9 mouse cellular contexts compared by ENCODE assay signal in the genomic region with DNA sequence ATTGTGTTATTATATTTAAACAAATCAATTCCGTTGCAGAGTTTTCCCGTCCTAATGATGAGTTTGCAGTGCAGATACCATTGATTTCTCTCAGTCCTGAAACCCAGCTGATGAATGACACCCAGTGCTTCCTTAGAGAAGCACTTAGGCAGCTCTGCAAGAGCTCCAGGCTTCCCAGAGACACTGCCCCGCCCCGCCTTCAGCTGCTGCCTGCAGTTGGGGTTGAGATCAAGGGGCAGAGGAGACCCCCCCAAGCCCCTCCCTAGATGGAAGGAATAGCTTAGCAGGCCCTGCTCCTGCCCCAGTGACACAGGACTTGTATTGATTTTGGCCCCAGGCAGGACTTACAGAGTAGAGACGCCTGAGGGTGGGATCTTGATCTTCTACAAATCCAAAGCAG. TPM values are rescaled to one million over a fixed set of nuclear protein-coding genes. Genes with fewer than 3 reads are reported as not detected.
A peak's percentile ranks its signal among the peaks of the same experiment; 100 is the strongest.
DNase-seq lines count a peak whose midpoint lies in the region; ATAC-seq lines count a peak whose summit lies in the region.
"Had no signal": no experiment of that assay in that cellular context is flagged by ENCODE, and none has a peak within 500 bp of the region (broad histone marks: within the 10 kb centered on the region; RNA-seq: fewer than 3 reads in every experiment).

No protein-coding gene starts in this region.

- H3K9me3 ChIP-seq in hindbrain, embryonic 10.5 days, result no peaks in the 10 kb centered on the region
- no peaks in the 10 kb centered on the region for H3K9me3 ChIP-seq in hindbrain, embryonic 16.5 days (ENCODE audit: control insufficient read depth, low read length)
- H3K9me3 ChIP-seq in embryonic facial prominence, embryonic 13.5 days, result no peaks in the 10 kb centered on the region
- H3K9me3 ChIP-seq in hindbrain, embryonic 12.5 days (replicated peaks), result no peaks in the 10 kb centered on the region
- H3K9me3 ChIP-seq in midbrain, embryonic 14.5 days (ENCODE audit: control insufficient read depth, low read length), result no peaks in the 10 kb centered on the region

- no peak for ATAC-seq in hindbrain, embryonic 16.5 days
- no peak for ATAC-seq in embryonic facial prominence, embryonic 13.5 days (ENCODE audit: insufficient number of reproducible peaks, insufficient read depth, low FRiP score, low TSS enrichment, low read depth)
- ATAC-seq in hindbrain, embryonic 12.5 days (ENCODE audit: low FRiP score), result no peak
- ATAC-seq in midbrain, embryonic 14.5 days (ENCODE audit: low FRiP score, low TSS enrichment), result no peak

- WGBS in hindbrain, embryonic 10.5 days, result 24% methylated on average over 5 of the region's 5 CpGs
- WGBS in hindbrain, embryonic 16.5 days, result 31% methylated on average over 5 of the region's 5 CpGs
- WGBS in embryonic facial prominence, embryonic 13.5 days, result 21% methylated on average over 5 of the region's 5 CpGs
- 17% methylated on average over 5 of the region's 5 CpGs for WGBS in hindbrain, embryonic 12.5 days
- WGBS in midbrain, embryonic 14.5 days, result 23% methylated on average over 5 of the region's 5 CpGs

- no peak overlapping the region for H3K4me3 ChIP-seq in hindbrain, embryonic 10.5 days
- no peak overlapping the region for H3K4me3 ChIP-seq in hindbrain, embryonic 16.5 days (ENCODE audit: low read length)
- H3K4me3 ChIP-seq in embryonic facial prominence, embryonic 13.5 days, result no peak overlapping the region
- H3K4me3 ChIP-seq in hindbrain, embryonic 12.5 days, result no peak overlapping the region
- H3K4me3 ChIP-seq in midbrain, embryonic 14.5 days (replicated peaks; ENCODE audit: low read depth, low read length), result no peak overlapping the region

- no peaks in the 10 kb centered on the region for H3K27me3 ChIP-seq in hindbrain, embryonic 10.5 days (ENCODE audit: insufficient read depth, poor library complexity, severe bottlenecking)
- no peaks in the 10 kb centered on the region for H3K27me3 ChIP-seq in hindbrain, embryonic 16.5 days (replicated peaks; ENCODE audit: control insufficient read depth, insufficient read depth, low read length)
- H3K27me3 ChIP-seq in embryonic facial prominence, embryonic 13.5 days, result no peaks in the 10 kb centered on the region
- no peaks in the 10 kb centered on the region for H3K27me3 ChIP-seq in hindbrain, embryonic 12.5 days
- no peaks in the 10 kb centered on the region for H3K27me3 ChIP-seq in midbrain, embryonic 14.5 days (ENCODE audit: control insufficient read depth, insufficient read depth, low read length)

- H3K36me3 ChIP-seq in hindbrain, embryonic 10.5 days, result peaks cover 67% of the 10 kb centered on the region
- no peaks in the 10 kb centered on the region; the same call in 1 of the 2 replicates for H3K36me3 ChIP-seq in hindbrain, embryonic 16.5 days (ENCODE audit: control insufficient read depth, insufficient read depth, low read length)
- H3K36me3 ChIP-seq in embryonic facial prominence, embryonic 13.5 days, result peaks cover 35% of the 10 kb centered on the region
- peaks cover 25% of the 10 kb centered on the region; the same call in 1 of the 2 replicates for H3K36me3 ChIP-seq in hindbrain, embryonic 12.5 days
- peaks cover 23% of the 10 kb centered on the region for H3K36me3 ChIP-seq in midbrain, embryonic 14.5 days (ENCODE audit: control insufficient read depth, insufficient read depth, low read length)

- H3K4me1 ChIP-seq in hindbrain, embryonic 10.5 days (replicated peaks), result peaks cover 94% of the 10 kb centered on the region
- peaks cover 59% of the 10 kb centered on the region for H3K4me1 ChIP-seq in hindbrain, embryonic 16.5 days (ENCODE audit: control insufficient read depth, insufficient read depth, low read depth, low read length)
- peaks cover 76% of the 10 kb centered on the region for H3K4me1 ChIP-seq in embryonic facial prominence, embryonic 13.5 days
- peaks cover 88% of the 10 kb centered on the region for H3K4me1 ChIP-seq in hindbrain, embryonic 12.5 days
- peaks cover 57% of the 10 kb centered on the region for H3K4me1 ChIP-seq in midbrain, embryonic 14.5 days (ENCODE audit: control insufficient read depth, insufficient read depth, low read length)

- no peak for DNase-seq in hindbrain, embryonic 10.5 days (ENCODE audit: low spot score)
- peak; percentile 51 for DNase-seq in midbrain, embryonic 14.5 days
- DNase-seq in retina, embryonic 14.5 days (ENCODE audit: low spot score), result no peak
- DNase-seq in cerebellum, adult 9-10 months, result no peak
- DNase-seq: thymus, postnatal 25 days had no signal

- no peak overlapping the region for H3K9ac ChIP-seq in hindbrain, embryonic 16.5 days (ENCODE audit: low read depth, low read length)
- H3K9ac ChIP-seq in embryonic facial prominence, embryonic 13.5 days, result 0 out of 2 replicates have a peak overlapping the region, but pooled peaks have one; percentile 21
- H3K9ac ChIP-seq in hindbrain, embryonic 12.5 days, result peak overlapping the region; percentile 13; the same call in 1 of the 2 replicates
- no peak overlapping the region for H3K9ac ChIP-seq in midbrain, embryonic 14.5 days (replicated peaks; ENCODE audit: low read length)
- H3K9ac ChIP-seq: liver, embryonic 14.5 days had no signal

- peak overlapping the region; percentile 73 for H3K27ac ChIP-seq in hindbrain, embryonic 10.5 days
- H3K27ac ChIP-seq in hindbrain, embryonic 16.5 days (ENCODE audit: low read depth, low read length), result no peak overlapping the region
- peak overlapping the region; percentile 48; the same call in 1 of the 2 replicates for H3K27ac ChIP-seq in embryonic facial prominence, embryonic 13.5 days
- H3K27ac ChIP-seq in hindbrain, embryonic 12.5 days, result peak overlapping the region; percentile 74
- peak overlapping the region; percentile 74 for H3K27ac ChIP-seq in midbrain, embryonic 14.5 days (replicated peaks; ENCODE audit: low read depth, low read length)
- H3K27ac ChIP-seq: liver, embryonic 14.5 days had no signal

- no peak overlapping the region for H3K4me2 ChIP-seq in hindbrain, embryonic 16.5 days (ENCODE audit: low read length)
- no peak overlapping the region for H3K4me2 ChIP-seq in embryonic facial prominence, embryonic 13.5 days
- no peak overlapping the region for H3K4me2 ChIP-seq in hindbrain, embryonic 12.5 days (replicated peaks)
- H3K4me2 ChIP-seq in midbrain, embryonic 14.5 days (ENCODE audit: low read length), result no peak overlapping the region

RNA-seq across cellular contexts. Expression of gene Zmiz1, which starts 53.0 kb away (rescaled TPM):
- polyA plus RNA-seq in hindbrain, embryonic 10.5 days (2016; fragmentation: Nextera tagmentation; extraction: Ambion mirVana), result 44.4 and 60.1 TPM in 2 replicates
- 50.4 and 55.0 TPM in 2 replicates for polyA plus RNA-seq in hindbrain, embryonic 16.5 days (2015; fragmentation: Nextera tagmentation; extraction: Ambion mirVana)
- polyA plus RNA-seq in embryonic facial prominence, embryonic 13.5 days (2015; fragmentation: Nextera tagmentation; extraction: Ambion mirVana), result 44.3 and 52.9 TPM in 2 replicates
- 66.5 and 69.4 TPM in 2 replicates for polyA plus RNA-seq in hindbrain, embryonic 12.5 days (2016; fragmentation: Nextera tagmentation; extraction: Ambion mirVana)
- polyA plus RNA-seq in midbrain, embryonic 14.5 days (2014; fragmentation: Nextera tagmentation; extraction: Ambion mirVana), result 73.1 and 91.0 TPM in 2 replicates

Comparison
In these comparisons a context has a peak if more than half of its experiments do, and no peak if none do; other contexts are left out.
1. H3K9ac ChIP-seq: peak in embryonic facial prominence, embryonic 13.5 days (single experiment) and hindbrain, embryonic 12.5 days (single experiment); none in hindbrain, embryonic 16.5 days (single experiment) and midbrain, embryonic 14.5 days (single experiment).